Mouse (Mus musculus) frontal cortex, postnatal 14 days (tissue): Measurements from ENCODE around the gene Gps1.
"Not testable (repeated sequence)": the region's sequence is repeated elsewhere in the genome, so short reads cannot be mapped to it uniquely, and the experiment has no call there.

Experiments
- DNase-seq, 2 experiments: peaks; one replicate each; pipeline ENCODE4 v3.0.0; 2022; ENCODE audit warnings: low spot score in 2 of 2

Gene Gps1

DNA sequence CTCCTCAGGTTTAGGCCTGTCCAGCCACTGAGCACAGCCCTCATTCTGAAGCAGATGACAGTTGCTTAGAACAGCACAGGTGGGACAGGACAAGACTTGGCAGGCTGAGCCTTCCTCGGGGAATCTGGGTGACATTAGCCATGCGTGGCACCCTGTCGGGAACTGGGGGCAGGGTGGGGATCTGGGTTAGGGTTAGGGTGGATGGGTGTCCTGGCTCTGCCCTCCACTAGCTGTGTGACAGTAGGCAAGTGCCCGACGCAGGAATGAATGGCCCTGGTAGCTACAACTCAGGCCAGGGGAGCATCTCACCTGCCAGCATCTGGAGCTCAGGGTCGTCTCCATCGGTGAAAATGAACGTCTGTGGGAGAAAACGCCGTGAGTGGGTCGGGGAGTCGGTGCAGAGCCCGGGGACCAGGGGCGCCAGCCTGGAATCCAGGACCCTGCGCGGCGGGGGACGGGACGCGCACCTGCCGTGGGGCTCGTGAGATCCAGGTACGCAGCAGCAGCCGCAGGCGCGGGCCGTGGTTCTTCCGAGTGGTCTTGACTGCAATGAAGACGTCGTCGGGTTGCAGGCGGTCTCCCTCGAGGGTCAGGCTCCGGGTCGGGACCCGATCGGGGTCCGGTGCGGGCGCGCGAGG, 527 bp upstream of the Gps1 start:
- DNase-seq, result no peak

DNA sequence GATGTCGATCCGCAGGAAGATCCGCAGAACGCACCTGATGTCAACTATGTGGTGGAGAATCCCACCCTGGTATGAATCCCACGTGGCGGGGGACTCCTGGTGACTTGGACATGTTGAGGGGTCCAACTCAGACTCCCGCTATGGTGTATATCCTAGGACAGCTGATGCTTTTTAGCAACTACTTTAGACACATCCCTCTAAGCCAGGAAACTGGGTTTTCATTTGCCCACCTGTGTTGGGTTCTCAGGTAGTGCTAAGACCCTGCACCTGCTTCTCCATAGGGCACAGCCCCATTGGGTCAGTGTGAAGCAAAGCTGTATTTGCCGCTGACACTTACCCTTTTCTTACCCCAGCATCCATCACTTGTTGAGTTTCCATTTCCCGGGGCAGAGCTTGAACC, 1.1 kb downstream of the Gps1 start:
- DNase-seq, result no peak

DNA sequence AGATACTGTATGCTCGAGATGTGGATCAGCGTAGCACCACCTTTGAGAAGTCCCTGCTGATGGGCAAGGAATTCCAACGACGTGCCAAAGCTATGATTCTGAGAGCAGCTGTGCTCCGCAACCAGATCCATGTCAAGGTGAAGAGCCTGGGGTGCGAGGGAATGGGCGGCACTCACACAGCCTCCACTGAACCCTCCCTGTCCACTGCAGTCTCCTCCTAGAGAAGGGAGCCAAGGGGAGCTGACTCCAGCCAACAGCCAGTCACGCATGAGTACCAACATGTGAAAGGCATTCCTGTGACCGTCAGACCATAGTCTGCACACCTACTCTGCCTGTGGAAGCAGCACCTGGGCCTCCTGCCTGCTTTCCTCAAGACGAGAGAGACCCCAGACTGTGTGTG, 4.4 kb downstream of the Gps1 start:
- not testable (repeated sequence) for DNase-seq

DNA sequence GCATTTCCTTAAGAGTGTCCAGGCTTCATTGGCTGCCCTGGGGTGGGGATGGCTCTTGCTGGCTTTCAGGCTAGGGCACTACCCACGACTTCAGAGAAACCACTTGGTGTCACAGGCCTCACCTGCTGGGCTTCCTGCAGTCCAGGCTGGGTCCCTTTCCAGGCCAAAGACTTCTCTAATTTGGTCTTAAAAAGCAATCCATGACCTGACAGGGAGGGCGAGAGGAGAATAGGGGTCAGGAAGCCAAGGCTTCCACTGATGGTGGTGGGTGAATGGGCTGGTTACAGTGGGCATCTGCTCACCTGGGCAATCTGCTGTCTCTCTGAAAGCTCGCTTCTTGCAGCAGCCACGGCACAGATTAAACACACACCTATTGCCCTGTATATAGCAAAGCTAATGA, 5.3 kb downstream of the Gps1 start:
- DNase-seq, result no peak

DNA sequence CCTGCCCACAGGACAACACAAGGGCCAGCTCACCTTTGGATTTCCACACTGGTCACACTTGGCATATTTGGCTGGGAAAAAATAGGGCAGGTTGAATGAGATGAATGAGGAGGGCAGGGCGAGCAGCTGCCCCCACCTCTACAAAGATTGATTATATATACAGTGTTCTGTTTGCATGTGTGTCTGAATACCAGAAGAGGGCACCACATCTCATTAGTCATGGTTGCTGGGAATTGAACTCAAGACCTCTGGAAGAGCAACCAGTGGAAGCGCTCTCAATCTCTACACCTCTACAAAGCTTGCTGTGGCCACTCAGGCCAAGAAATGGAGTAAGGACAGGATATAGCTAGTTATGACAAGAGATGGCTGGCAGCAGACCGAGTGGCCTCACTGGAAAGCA, 5.7 kb downstream of the Gps1 start:
- no peak for DNase-seq

DNA sequence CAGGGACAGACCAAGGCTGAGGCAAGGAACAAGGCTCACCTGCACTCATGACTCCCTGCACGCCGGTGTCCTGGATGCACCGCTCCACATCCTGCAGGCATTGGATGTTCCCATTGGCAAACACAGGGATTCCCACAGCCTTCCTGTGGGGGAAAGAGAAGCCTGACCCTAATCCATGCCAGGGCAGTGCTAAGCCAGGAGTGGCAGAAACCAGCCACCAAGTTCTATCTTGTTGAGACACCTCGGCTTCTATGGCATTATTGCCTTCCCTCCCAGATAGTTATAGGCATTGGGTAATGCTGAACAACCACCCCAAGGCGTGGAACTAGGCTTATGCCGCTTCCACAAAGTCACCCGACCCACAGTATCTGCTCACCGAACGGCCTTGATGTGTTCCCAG, 8.6 kb downstream of the Gps1 start:
- DNase-seq, result no peak

DNA sequence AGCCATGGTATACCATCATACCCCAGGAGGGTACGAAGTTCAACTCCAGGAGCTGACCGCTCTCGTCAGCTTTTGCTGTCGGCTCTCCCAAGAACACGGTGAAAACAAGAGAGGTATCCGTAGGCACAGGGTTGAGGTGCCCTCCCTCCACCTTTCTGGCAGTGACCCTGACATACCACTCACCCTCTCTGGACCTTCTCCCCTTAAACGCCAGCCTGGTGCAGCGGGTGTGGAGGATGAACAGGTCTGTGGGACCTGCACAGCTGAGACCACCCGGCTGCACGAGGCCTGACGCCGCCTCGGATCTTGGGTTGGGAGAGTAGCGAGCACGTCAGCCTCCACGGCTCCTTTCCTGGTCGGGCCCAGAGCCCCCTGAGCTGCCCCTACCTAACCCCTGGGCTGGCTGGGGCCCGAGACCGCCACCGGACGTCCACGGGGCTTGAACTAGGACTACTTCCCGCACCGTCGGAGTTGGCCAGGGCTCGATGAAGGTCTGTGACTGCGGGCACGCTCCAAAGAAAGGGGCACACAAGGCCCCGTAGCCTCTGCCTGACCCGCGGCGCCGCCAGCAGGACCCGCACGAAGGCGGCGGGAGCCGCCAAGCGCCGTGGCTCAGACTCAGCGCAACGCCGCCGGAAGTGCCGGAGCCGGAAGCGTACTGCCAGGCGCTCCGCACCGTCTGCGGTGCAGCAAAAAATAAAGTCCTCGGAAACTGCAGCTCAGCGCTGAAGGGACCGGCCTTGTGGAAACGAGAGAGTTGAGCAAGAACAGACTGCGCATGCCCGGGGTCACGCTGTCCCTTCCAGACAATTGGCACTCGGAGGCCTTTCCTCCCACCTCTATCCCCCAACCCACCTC, 11.9 kb downstream of the Gps1 start, which contains the start of gene Dus1l:
Dus1l (minus strand) TSS at position 648 of the 858 bp plus-strand sequence.
- peak; percentile 92 to 96 for DNase-seq

DNA sequence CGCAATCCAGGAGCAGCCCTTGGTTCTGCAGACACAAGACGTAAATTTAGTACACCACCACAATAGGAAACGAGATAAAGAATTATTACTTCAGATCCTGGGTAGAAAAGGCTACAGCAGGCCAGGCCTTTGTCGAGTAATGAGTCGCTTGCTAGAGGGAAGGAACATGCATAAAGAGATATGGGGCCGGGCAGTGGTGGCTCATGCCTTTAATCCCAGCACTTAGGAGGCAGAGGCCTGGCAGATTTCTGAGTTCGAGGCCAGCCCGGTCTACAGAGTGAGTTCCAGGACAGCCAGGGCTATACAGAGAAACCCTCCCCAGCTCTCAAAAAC, 12.5 kb downstream of the Gps1 start:
- no peak for DNase-seq

DNA sequence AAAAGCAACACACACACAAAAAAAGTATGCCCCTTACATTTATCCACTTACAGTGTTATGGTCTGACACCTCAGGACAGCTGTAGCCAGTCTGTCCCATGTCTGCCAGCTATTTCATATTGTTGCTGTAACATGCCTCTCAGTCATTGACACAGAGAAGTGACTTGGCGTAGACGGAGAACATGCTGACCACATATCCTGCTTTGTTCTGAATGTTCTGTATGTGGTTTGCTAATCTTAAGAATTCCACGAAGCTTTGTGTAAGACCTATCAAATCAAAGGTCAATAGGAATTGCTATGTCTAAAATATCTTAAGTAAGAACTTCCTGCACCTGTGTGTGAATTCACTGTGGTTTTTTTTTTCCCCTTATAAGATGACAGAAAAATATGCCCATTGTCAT, 14.2 kb downstream of the Gps1 start:
- DNase-seq, result no peak

DNA sequence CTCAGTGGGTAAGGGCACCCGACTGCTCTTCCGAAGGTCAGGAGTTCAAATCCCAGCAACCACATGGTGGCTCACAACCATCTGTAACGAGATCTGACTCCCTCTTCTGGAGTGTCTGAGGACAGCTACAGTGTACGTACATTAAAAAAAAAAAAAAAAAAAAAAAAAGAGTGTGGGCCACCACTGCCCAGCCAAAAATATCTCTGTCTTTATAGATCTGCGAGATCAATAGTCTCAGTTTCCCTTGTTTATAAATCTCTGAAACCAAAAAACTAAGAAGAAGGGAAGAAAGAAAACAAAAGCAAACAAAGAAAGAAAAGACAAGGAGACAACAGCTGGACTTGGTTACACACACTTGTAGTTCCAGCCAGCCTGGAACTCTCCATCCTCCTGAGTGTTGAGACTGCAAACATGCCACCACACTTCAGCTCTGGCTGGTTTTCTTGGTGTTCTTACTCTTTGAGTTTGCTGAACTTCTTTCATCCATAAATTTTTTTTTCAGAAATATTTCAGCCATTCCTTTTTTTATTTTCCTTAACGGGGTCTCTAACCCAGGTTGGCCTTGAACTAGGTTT, 15.3 kb downstream of the Gps1 start:
- no peak for DNase-seq

DNA sequence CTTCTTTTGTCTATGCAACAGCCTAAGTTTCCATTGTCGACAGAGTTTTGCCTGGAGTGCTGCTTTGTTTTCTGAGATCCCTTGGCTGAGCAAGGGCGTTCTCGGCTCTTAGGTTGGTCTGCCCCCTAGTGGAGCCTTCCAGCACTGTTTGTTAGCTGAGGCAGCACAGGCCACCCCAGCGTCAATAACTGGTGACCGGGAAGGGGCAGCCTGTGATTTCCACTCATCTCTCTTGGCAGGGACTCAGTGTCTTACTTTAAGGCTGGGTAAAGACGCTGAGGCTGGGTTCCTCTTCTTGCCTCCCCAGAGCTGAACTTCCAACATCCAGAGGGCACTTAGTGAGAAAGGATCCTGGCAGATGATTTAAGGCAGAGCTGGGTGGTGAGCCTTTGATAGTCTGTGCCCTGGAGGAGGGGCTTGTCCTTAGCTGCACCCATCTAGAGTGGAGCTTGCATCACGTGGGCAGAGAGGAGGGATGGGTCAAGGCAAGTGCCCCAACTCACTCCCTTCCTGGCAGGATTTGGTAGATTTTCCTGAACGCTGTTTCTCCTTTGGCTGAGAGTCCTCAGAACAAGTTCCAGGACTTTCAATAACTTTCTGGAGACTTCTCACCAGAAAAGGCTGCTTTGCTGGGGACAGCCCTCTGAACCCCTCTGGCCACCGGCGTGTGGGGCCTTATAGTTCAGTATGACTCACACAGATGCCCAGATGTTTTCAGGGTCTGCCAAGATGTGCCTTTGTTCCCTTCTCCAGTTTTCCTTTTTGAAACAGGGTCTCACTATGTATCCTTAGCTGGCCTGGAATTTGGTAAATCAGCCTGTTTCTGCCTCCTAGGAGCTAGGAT, 16.2 kb downstream of the Gps1 start:
- peak; percentile 67 to 82 for DNase-seq

DNA sequence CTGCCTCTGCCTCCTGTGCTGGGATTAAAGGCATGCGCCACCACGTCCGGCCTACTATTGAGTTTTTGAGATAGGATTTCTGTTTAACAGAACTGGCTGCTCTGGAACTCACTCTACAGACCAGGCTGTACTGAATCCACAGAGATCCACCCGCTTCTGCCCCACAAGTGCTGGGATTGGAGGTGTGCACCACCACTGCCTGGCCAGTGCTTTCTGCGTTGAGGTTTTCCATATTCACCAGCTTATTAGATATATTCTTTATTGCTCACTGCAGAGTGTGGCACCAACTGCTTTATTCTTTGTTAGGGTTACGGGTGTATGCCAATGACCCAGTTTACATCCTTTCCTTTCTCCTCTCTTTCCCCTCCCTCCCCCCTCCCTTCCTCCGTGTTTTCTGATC, 20.2 kb downstream of the Gps1 start:
- no peak for DNase-seq

DNA sequence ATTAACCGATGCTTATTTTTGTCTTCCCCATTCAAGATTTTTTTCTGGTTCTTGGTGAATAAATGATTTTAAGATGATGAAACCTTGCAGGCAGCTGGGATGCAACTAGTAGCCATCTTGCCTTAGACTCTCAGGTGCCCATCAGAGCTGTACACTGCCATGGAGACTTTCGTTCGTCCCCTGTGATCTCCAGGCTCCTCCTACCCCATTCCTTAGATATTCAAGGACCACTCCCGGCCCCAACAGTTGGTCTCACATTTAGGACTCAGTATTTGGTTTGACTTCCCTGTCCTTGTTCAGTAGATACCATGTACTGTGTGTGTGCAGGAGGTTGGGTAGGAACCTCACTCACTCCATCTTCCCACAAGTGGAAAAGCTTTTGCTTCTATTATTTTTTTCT, 20.7 kb downstream of the Gps1 start:
- no peak for DNase-seq

DNA sequence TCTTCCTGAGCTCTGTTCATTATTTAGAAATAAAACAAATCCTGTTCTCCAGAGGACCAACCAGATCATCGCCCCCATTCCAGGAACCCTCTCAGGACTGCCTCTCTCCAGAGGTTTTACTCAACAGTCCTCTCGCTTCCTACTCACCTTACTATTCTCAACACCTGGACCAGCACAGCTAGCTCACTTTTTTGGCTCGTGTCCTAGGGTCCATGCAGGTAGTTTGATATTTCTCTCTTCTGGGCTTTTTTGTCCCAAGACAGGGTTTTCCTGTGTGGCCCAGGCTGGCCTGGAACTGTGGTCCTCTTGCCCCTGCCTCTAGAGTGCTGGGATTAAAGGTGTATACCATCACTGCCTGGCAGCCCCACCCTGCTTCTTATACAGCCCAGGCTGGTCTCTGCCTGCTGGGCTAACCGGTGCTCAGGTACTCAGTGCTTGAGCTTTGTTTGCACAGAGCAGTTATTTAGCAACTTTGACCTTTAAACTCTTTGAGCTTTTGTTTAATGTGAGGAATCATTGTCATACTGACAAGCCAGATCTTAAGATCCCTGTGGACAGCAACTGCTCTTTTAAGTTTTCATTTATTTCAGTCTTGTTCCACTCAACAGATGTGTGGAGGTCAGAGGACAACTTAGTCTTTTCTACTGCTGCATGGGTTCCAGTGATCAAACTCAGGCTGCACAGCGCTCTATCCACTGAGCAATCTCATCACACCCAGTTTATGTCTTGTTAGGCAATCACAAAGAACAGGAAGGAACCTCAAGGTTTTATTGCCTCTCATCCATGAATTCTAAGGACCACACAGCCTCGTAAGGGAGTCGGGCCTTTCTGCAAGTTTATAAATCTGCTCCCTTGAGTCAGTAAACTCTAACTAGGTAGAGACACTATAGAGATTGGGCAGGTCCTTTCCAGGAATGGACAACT, 21.6 kb downstream of the Gps1 start:
- no peak for DNase-seq

DNA sequence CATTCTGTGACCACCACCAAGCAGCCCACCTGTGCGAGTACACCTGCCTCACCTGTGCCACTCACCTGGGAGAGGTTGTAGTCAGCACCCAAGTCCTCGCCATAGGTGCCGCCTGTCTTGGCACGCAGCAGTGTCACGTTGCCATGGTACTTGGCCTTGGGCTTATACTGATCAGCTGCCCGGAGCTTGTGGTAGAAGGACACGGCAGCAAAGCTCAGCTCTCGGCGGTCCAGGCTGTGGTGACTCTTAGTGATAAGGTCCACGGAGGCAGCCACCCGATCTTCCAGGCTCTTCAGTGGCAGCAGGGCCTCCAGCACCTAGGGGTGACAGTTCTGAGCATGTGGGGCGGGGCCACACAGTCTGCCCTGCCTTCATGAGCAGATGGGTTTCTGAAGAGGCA, 23.9 kb downstream of the Gps1 start:
- no peak for DNase-seq

DNA sequence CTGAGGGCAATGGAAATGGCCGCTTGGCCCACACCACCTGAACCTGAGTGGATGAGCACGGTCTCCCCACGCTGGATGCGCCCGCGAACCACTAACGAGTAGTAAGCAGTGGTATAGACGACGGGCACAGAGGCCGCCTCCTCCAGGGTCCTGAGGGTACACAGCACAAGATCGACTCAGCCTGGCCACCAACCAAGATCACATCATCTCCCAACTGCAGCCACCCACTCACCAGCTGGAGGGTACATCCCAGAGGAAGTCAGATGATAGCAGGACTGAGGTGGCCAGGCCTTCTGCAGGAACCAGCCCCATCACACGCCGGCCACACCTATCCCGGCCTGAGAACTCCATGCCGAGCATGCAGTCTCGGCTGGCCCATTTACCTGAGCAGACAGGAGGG, 28.0 kb downstream of the Gps1 start:
- no peak for DNase-seq

DNA sequence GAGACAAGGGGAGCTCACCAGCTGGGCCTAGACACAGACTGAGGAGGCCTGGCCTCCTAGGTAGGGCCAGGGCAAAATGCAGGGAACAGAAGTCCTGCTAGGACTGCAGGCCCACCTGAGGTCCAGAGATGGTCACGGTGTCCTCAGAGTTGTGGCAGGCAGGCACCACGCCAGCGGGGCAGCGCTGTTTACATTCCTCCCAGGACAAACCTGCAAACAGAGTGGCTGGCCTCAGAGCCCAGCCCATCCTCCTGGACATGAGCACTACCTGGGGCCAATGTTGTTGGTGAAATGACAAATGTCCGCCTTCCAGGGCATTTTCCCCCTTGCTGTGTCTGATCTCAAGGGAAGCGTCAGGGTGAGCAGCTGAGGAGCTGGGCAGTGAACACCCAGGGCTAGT, 33.3 kb downstream of the Gps1 start:
- no peak for DNase-seq

DNA sequence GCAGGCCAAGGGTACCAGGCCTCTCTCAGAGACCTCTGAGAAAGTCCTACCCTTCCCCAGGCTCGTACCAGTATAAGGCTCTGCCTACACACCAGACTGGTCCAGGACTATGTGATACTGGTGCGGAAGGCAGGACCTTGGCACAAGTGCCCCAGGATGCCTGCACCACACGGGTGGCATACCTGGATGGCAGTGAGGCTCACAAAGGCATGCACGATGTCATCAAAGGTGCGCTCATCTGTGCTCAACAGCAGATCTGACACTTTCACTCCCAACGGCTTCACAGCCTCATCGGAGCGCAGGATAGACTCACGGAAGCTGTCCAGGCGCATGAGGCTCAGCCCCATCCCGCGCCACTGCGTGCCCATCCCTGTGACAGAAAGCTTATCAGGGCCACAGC, 34.2 kb downstream of the Gps1 start:
- DNase-seq, result no peak

DNA sequence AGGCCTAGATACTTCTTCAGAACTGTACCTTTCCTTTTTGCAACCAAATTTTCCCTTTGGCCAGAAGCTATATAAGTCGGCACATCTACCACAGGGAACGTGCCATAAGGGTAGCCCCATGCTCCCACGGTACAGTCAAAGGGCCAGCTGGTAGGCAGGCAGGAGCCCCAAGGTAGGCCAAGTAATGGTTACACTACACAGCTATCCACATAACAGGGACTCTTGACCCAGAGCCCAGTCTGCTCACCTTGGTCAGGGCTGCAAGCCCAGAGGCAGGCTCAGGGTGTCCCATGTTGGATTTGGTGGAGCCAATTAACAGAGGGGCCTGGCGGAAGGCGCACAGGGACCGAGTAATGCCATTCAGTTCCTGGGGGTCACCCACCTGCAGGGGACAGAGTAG, 35.5 kb downstream of the Gps1 start:
- no peak for DNase-seq

DNA sequence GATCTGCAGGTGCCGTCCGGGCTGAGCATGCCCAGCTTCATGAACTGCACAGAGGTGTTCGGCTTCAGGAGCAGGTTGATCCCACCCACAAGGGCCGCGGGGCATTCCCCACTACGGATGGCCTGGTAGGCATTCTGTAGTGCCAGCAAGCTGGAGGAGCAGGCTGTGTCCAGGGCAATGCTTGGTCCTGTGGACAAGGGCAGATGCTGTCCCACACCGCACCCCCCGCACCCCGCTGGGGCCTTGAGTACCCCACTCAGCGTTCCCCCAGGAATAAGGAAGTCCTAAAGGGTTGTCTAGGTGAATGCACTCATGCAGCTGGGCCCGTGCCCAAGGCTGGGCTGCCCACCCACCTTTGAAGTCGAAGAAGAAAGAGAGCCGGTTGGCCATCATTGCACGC, 36.5 kb downstream of the Gps1 start:
- DNase-seq, result no peak
